Mouse (Mus musculus): ENCODE data around the gene Lrrc32.

GRCm38 (mm10) chr7:98495591-98495990 is 6.5 kb downstream of the Lrrc32 start:
- TF ChIP-seq POLR2A (IDR thresholded peaks at IDR 0.05; ENCODE audit: borderline replicate concordance, insufficient read depth, low read length) = no peak
- no peak for TF ChIP-seq CTCF (IDR thresholded peaks at IDR 0.05; ENCODE audit: borderline replicate concordance, insufficient read depth, low read depth, low read length)
